ENCODE assay signal across 8 mouse cellular contexts in genomic region chr17:12371310-12371925, GRCm38 (mm10). TPM values are rescaled to one million over a fixed set of nuclear protein-coding genes. Genes with fewer than 3 reads are reported as not detected.
DNase-seq lines count a peak whose midpoint lies in the region; ATAC-seq and TF ChIP-seq lines count a peak whose summit lies in the region.

No protein-coding gene starts in this region.

- no peak for ATAC-seq in embryonic facial prominence, embryonic 14.5 days (ENCODE audit: low read depth)
- no peak for ATAC-seq in hindbrain, embryonic 15.5 days (ENCODE audit: low FRiP score, low read depth)

- intact Hi-C loops in heart, adult 2 months (cut with DNase I), result loop anchor here (5.0 kb wide), 2 partner anchors 144 to 254 kb away; partner anchors contain the start of gene Agpat4

- DNase-seq in heart, adult 2 months, result peak; percentile 9 to 22
- DNase-seq in heart, adult 11 months, result no peak
- DNase-seq in NIH3T3 (ENCODE audit: low read depth), result peak; percentile 75
- peak; percentile 20 for DNase-seq in embryonic facial prominence, embryonic 14.5 days (ENCODE audit: low spot score)
- DNase-seq in lung, postnatal 10 days, result peak; percentile 28
- peak; percentile 69 for DNase-seq in splenic B cell, adult 2 months (ENCODE audit: low read depth, low spot score)
- no peak for DNase-seq in urinary bladder, postnatal 25 days (ENCODE audit: low spot score)

- TF ChIP-seq EP300 in heart, adult 2 months (IDR thresholded peaks at IDR 0.05; ENCODE audit: insufficient read depth, low read depth, low read length), result no peak

- TF ChIP-seq CTCF in heart, adult 2 months (IDR thresholded peaks at IDR 0.05), result peak; percentile 69

- H3K4me2 ChIP-seq in embryonic facial prominence, embryonic 14.5 days (ENCODE audit: low read depth, low read length), result peak overlapping the region; percentile 32; the same call in 1 of the 2 replicates
- peak overlapping the region; percentile 37 for H3K4me2 ChIP-seq in hindbrain, embryonic 15.5 days

- no peaks in the 10 kb centered on the region for H3K27me3 ChIP-seq in heart, adult 2 months (ENCODE audit: control insufficient read depth, insufficient read depth, low read length)
- no peaks in the 10 kb centered on the region for H3K27me3 ChIP-seq in embryonic facial prominence, embryonic 14.5 days (replicated peaks; ENCODE audit: control insufficient read depth, insufficient read depth, low read length)
- H3K27me3 ChIP-seq in hindbrain, embryonic 15.5 days, result no peaks in the 10 kb centered on the region
- H3K27me3 ChIP-seq in splenic B cell, adult 2 months (ENCODE audit: control insufficient read depth, insufficient read depth, low read length, poor library complexity, severe bottlenecking), result no peaks in the 10 kb centered on the region

- H3K4me1 ChIP-seq in heart, adult 2 months (ENCODE audit: control insufficient read depth, insufficient read depth, low read length), result peaks cover 3% of the 10 kb centered on the region
- 0 out of 2 replicates have a peak, but pooled peaks cover 2% of the 10 kb centered on the region for H3K4me1 ChIP-seq in embryonic facial prominence, embryonic 14.5 days (ENCODE audit: control insufficient read depth, insufficient read depth, low read length)
- H3K4me1 ChIP-seq in hindbrain, embryonic 15.5 days (replicated peaks), result peaks cover 4% of the 10 kb centered on the region; the same call in 1 of the 2 replicates

- H3K27ac ChIP-seq in heart, adult 2 months, result no peak overlapping the region
- no peak overlapping the region for H3K27ac ChIP-seq in embryonic facial prominence, embryonic 14.5 days (replicated peaks; ENCODE audit: low read depth, low read length)
- no peak overlapping the region for H3K27ac ChIP-seq in hindbrain, embryonic 15.5 days (replicated peaks)

- no peaks in the 10 kb centered on the region for H3K79me2 ChIP-seq in heart, adult 2 months (replicated peaks; ENCODE audit: control insufficient read depth, insufficient read depth, low read length)

- H3K36me3 ChIP-seq in heart, adult 2 months (ENCODE audit: control insufficient read depth, insufficient read depth, low read length), result no peaks in the 10 kb centered on the region
- no peaks in the 10 kb centered on the region for H3K36me3 ChIP-seq in embryonic facial prominence, embryonic 14.5 days (ENCODE audit: control insufficient read depth, insufficient read depth, low read length)
- no peaks in the 10 kb centered on the region for H3K36me3 ChIP-seq in hindbrain, embryonic 15.5 days
- H3K36me3 ChIP-seq in splenic B cell, adult 2 months (ENCODE audit: control insufficient read depth, insufficient read depth, low read length, poor library complexity, severe bottlenecking), result no peaks in the 10 kb centered on the region

- TF ChIP-seq POLR2A in heart, adult 2 months (IDR thresholded peaks at IDR 0.05; ENCODE audit: insufficient read depth, low read depth, low read length), result no peak

- no peaks in the 10 kb centered on the region for H3K9me3 ChIP-seq in embryonic facial prominence, embryonic 14.5 days (ENCODE audit: control insufficient read depth, low read length)
- no peaks in the 10 kb centered on the region for H3K9me3 ChIP-seq in hindbrain, embryonic 15.5 days

- H3K9ac ChIP-seq in heart, adult 2 months (ENCODE audit: low read depth, low read length), result no peak overlapping the region
- no peak overlapping the region for H3K9ac ChIP-seq in embryonic facial prominence, embryonic 14.5 days (ENCODE audit: low read depth, low read length)
- H3K9ac ChIP-seq in hindbrain, embryonic 15.5 days, result no peak overlapping the region

- 29% methylated on average over 10 of the region's 10 CpGs for whole genome bisulfite sequencing in heart, adult 2 months
- WGBS in embryonic facial prominence, embryonic 14.5 days, result 31% methylated on average over 10 of the region's 10 CpGs
- WGBS in hindbrain, embryonic 15.5 days, result 32% methylated on average over 10 of the region's 10 CpGs

- H3K4me3 ChIP-seq in heart, adult 2 months, result no peak overlapping the region
- no peak overlapping the region for H3K4me3 ChIP-seq in embryonic facial prominence, embryonic 14.5 days (ENCODE audit: low read depth, low read length)
- H3K4me3 ChIP-seq in hindbrain, embryonic 15.5 days, result no peak overlapping the region

RNA-seq across cellular contexts. Expression of gene Plg, which starts 7.0 kb away (rescaled TPM):
- total RNA-seq in heart, adult 2 months (2021), result not detected
- 0.04 and 0.38 TPM in 2 replicates for polyA plus RNA-seq in heart, adult 2 months (2012; rRNA removed)
- not detected in 2 replicates for polyA plus RNA-seq in embryonic facial prominence, embryonic 14.5 days (2014; fragmentation: Nextera tagmentation; extraction: Ambion mirVana)
- polyA plus RNA-seq in hindbrain, embryonic 15.5 days (2015; fragmentation: Nextera tagmentation; extraction: Ambion mirVana), result 0.12 TPM in 1 of 2 replicates, not detected in the other

RNA-seq across cellular contexts. Expression of gene Map3k4, which starts 52.8 kb away (rescaled TPM):
- 10 to 100 TPM; 43.7 to 51.3 TPM for total RNA-seq in heart, adult 2 months (2021)
- 12.2 and 17.2 TPM in 2 replicates for polyA plus RNA-seq in heart, adult 2 months (2012; rRNA removed)
- polyA plus RNA-seq in embryonic facial prominence, embryonic 14.5 days (2014; fragmentation: Nextera tagmentation; extraction: Ambion mirVana), result 29.5 and 34.2 TPM in 2 replicates
- polyA plus RNA-seq in hindbrain, embryonic 15.5 days (2015; fragmentation: Nextera tagmentation; extraction: Ambion mirVana), result 41.4 and 43.2 TPM in 2 replicates

Comparison
In these comparisons a context has a peak if more than half of its experiments do, and no peak if none do; other contexts are left out.
1. DNase-seq: peak in heart, adult 2 months (2 of 2), NIH3T3 (single experiment), embryonic facial prominence, embryonic 14.5 days (single experiment), lung, postnatal 10 days (single experiment) and splenic B cell, adult 2 months (single experiment); none in heart, adult 11 months (single experiment) and urinary bladder, postnatal 25 days (single experiment).